Mouse (Mus musculus): ENCODE measurements around the gene Lmnb2. TPM values are rescaled to one million over a fixed set of nuclear protein-coding genes. Genes with fewer than 3 reads are reported as not detected.

Lmnb2 gene
- total and polyA plus RNA-seq, 3 experiments, result 3.6 to 5.4 (median 5.4) TPM

- peak in 1 of 2 experiments; percentile 62 for DNase-seq
- no peak overlapping the region for H3K27ac ChIP-seq
These were observed 19.6 kb upstream of the Lmnb2 start for GRCm38 (mm10) chr10:80937646-80938045.

DNA sequence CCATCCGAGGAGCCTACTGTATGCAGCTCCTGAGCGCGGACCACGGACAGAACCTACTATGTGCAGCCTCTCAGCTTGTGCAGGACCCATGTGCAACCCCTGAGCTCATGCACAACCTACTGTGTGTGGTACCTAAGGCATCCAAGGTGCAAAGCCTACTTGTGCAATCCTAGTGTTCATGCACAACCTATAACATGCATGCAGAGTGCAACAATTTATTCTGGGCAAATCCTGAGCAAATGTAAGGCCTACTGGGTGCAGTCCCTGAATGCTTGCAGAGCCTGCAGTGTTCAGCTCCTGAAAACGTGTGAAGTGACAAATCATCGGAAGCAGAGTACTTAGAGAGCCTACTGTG lies 18.7 kb upstream of the Lmnb2 start:
- WGBS, result 14% methylated on average over 6 of the region's 6 CpGs
- DNase-seq, result no peak
- Histone ChIP-seq H3K79me2 (replicated peaks; ENCODE audit: control insufficient read depth, insufficient read depth, low read length) (no peaks in the 10 kb centered on the region), H3K27ac (no peak overlapping the region), H3K4me1 (ENCODE audit: control insufficient read depth, insufficient read depth, low read length) (peaks cover 34% of the 10 kb centered on the region), H3K9ac (ENCODE audit: low read depth, low read length) (no peak overlapping the region; the same call in 1 of the 2 replicates), H3K36me3 (ENCODE audit: control insufficient read depth, insufficient read depth, low read length) (no peaks in the 10 kb centered on the region), H3K4me3 (peak overlapping the region; percentile 51; the same call in 1 of the 2 replicates), H3K27me3 (ENCODE audit: control insufficient read depth, insufficient read depth, low read length) (no peaks in the 10 kb centered on the region)
- intact Hi-C loops (cut with DNase I), result no loop called here
- TF ChIP-seq POLR2A (IDR thresholded peaks at IDR 0.05; ENCODE audit: insufficient read depth, low read depth, low read length) (no peak), CTCF (IDR thresholded peaks at IDR 0.05) (no peak)

More at GRCm38 (mm10) chr10:80937646-80938045, 19.6 kb upstream of the Lmnb2 start:
- no peaks in the 10 kb centered on the region for H3K79me2 ChIP-seq (replicated peaks; ENCODE audit: control insufficient read depth, insufficient read depth, low read length)
- no peaks in the 10 kb centered on the region for H3K36me3 ChIP-seq (ENCODE audit: control insufficient read depth, insufficient read depth, low read length)
- no peak overlapping the region for H3K9ac ChIP-seq (ENCODE audit: low read depth, low read length)
- 23% methylated on average over 8 of the region's 8 CpGs for WGBS
- TF ChIP-seq CTCF (IDR thresholded peaks at IDR 0.05) (no peak), EP300 (IDR thresholded peaks at IDR 0.05; ENCODE audit: insufficient read depth, low read depth, low read length) (0 out of 2 replicates have a peak, but pooled peaks have one; percentile 24), POLR2A (IDR thresholded peaks at IDR 0.05; ENCODE audit: insufficient read depth, low read depth, low read length) (no peak)
- peaks cover 36% of the 10 kb centered on the region for H3K4me1 ChIP-seq (ENCODE audit: control insufficient read depth, insufficient read depth, low read length)
- intact Hi-C loops (cut with DNase I), result no loop called here
- no peaks in the 10 kb centered on the region for H3K27me3 ChIP-seq (ENCODE audit: control insufficient read depth, insufficient read depth, low read length)
- H3K4me3 ChIP-seq, result no peak overlapping the region

DNA sequence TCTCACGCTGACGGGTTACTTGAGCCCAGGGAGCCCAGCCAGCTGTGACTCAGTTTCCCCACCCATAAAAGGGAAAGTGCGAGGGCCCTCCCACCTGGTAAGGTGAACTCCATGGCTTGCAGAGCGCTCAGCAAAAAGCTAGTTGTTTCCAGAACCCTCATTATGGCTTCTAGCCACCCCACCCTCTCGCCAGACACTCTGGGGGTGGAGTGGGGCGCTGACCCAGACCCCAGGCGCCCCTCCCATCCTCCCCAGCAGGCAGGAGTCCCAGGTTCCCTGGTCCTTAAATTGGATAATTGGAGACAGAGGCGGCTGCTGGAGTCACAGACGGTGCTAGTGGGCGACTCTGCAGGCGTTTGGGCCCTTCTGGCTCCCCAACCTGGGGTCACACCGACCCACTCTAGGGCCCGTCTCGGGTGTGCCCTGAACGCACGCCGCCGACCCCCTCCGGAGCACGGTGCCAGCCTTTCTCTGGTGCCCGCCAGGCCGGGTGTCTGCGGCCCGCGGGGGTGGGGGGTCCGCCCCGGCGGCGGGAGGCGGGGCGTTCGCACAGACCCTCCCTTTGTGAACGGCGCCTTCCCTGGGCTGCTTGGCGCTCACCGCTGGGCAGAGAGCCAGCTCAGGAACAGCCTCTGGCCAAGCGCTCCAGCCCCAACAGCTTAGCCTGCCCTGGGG lies 18.2 kb upstream of the Lmnb2 start:
- no peaks in the 10 kb centered on the region for H3K36me3 ChIP-seq (ENCODE audit: control insufficient read depth, insufficient read depth, low read length)
- no peaks in the 10 kb centered on the region for H3K27me3 ChIP-seq (ENCODE audit: control insufficient read depth, insufficient read depth, low read length)
- peak overlapping the region; percentile 65 for H3K27ac ChIP-seq
- peaks cover 32% of the 10 kb centered on the region for H3K4me1 ChIP-seq (ENCODE audit: control insufficient read depth, insufficient read depth, low read length)
- H3K9ac ChIP-seq (ENCODE audit: low read depth, low read length), result peak overlapping the region; percentile 59
- H3K4me3 ChIP-seq, result peak overlapping the region; percentile 51
- peak; percentile 82 to 85 for DNase-seq
- WGBS, result 3% methylated on average over 37 of the region's 37 CpGs
- intact Hi-C loops (cut with DNase I), result no loop called here
- H3K79me2 ChIP-seq (replicated peaks; ENCODE audit: control insufficient read depth, insufficient read depth, low read length), result no peaks in the 10 kb centered on the region
- TF ChIP-seq POLR2A (IDR thresholded peaks at IDR 0.05; ENCODE audit: insufficient read depth, low read depth, low read length), result no peak
- TF ChIP-seq CTCF (IDR thresholded peaks at IDR 0.05), result no peak
- TF ChIP-seq EP300 (IDR thresholded peaks at IDR 0.05; ENCODE audit: insufficient read depth, low read depth, low read length), result no peak

DNA sequence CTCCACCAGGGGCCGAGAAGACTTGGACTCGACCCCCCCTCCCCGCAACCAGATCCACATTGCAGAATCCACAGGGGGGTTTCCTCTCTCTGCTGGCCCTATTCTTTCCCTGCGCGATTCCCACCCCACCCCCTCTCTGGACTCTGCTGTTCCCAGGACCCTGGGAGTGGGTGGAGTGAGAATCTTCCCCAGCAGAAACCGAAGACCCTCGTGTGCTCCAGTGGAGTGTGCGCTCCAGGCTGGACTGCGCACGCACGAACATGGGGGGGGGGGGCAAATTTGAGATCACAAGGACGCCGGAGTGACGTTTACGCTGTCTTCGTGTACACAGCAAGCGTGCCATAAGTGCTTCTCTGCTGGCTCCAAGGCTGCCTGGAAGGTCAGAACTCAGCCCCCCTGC lies 17.7 kb upstream of the Lmnb2 start:
- intact Hi-C loops (cut with DNase I), result no loop called here
- H3K9ac ChIP-seq (ENCODE audit: low read depth, low read length), result no peak overlapping the region
- TF ChIP-seq POLR2A (IDR thresholded peaks at IDR 0.05; ENCODE audit: insufficient read depth, low read depth, low read length) (no peak), CTCF (IDR thresholded peaks at IDR 0.05) (no peak), EP300 (IDR thresholded peaks at IDR 0.05; ENCODE audit: insufficient read depth, low read depth, low read length) (no peak)
- WGBS, result 18% methylated on average over 16 of the region's 17 CpGs
- no peak for DNase-seq
- no peaks in the 10 kb centered on the region for H3K36me3 ChIP-seq (ENCODE audit: control insufficient read depth, insufficient read depth, low read length)
- peaks cover 31% of the 10 kb centered on the region for H3K4me1 ChIP-seq (ENCODE audit: control insufficient read depth, insufficient read depth, low read length)
- no peaks in the 10 kb centered on the region for H3K27me3 ChIP-seq (ENCODE audit: control insufficient read depth, insufficient read depth, low read length)
- H3K79me2 ChIP-seq (replicated peaks; ENCODE audit: control insufficient read depth, insufficient read depth, low read length), result no peaks in the 10 kb centered on the region
- no peak overlapping the region; the same call in 1 of the 2 replicates for H3K27ac ChIP-seq
- H3K4me3 ChIP-seq, result no peak overlapping the region

DNA sequence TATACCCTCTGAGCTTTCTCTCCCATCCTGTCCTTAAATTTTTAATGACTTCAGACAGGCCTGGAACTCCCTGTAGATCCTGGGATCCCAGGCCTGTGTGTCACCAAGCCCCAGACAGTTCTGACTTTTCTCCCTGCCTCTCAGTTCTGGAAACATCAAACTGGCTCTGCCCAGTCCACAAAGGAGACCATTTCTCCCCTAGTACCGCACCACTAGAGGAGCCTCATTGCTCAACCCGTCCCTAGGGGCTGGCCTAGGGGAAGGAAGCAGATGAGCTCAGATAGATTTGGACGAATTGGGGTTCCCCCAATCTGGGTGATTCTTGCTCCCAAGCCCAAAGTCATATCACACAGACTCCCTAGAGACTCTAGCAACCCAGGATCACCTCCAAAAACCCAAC lies 17.2 kb upstream of the Lmnb2 start:
- no peaks in the 10 kb centered on the region for H3K79me2 ChIP-seq (replicated peaks; ENCODE audit: control insufficient read depth, insufficient read depth, low read length)
- TF ChIP-seq CTCF (IDR thresholded peaks at IDR 0.05) (peak; percentile 23), POLR2A (IDR thresholded peaks at IDR 0.05; ENCODE audit: insufficient read depth, low read depth, low read length) (no peak)
- H3K27me3 ChIP-seq (ENCODE audit: control insufficient read depth, insufficient read depth, low read length), result no peaks in the 10 kb centered on the region; the same call in 1 of the 2 replicates
- no peak overlapping the region for H3K9ac ChIP-seq (ENCODE audit: low read depth, low read length)
- 28% methylated on average over 3 of the region's 3 CpGs for WGBS
- H3K36me3 ChIP-seq (ENCODE audit: control insufficient read depth, insufficient read depth, low read length), result no peaks in the 10 kb centered on the region
- peaks cover 27% of the 10 kb centered on the region for H3K4me1 ChIP-seq (ENCODE audit: control insufficient read depth, insufficient read depth, low read length)
- DNase-seq, result peak in 1 of 2 experiments; percentile 42
- intact Hi-C loops (cut with DNase I), result no loop called here
- no peak overlapping the region for H3K4me3 ChIP-seq
- H3K27ac ChIP-seq, result no peak overlapping the region

DNA sequence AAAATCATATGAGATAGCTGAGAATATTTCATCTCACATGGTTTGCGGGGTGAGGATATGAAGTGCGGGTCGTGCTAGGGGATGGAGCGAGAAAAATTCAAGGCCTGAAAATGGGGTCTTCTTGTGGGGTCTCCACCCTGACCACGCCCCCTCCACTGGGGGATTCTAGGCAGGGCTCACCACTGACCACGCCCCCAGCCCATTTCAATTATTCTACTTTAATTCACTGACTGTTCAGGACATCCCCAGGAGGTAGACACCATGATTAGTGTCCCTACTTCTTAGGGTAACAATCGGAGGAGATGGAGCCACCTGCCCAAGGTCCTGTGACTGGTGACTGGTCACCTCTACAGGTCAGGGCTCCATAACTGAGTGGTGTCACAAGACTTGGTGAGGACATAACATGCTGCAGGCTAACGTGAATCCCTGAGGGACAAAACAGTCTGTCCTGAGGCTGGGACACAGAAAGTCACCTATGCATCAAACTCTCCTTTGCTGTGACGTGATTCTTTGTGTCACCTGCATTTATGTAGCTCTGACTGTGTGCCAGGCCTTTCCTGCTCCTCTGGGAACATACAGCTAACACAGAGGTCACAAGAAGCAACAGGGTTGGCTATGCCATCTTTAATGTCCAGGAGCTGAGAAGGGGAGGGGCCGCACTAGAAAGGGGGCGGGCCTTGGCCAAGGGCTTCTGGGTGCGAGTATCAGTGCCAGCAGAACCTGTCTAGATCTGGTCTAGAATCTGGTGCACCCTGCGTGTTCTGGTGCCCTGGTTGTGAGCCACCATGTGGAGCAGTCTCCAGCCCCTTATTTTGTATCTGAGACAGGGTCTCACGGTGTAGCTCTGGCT lies 16.3 kb upstream of the Lmnb2 start:
- no peak overlapping the region for H3K27ac ChIP-seq
- intact Hi-C loops (cut with DNase I), result no loop called here

More for the DNA sequence above, 16.3 kb upstream of the Lmnb2 start:
- WGBS, result 63% methylated on average over 14 of the region's 14 CpGs
- TF ChIP-seq EP300 (IDR thresholded peaks at IDR 0.05; ENCODE audit: insufficient read depth, low read depth, low read length) (no peak), CTCF (IDR thresholded peaks at IDR 0.05) (no peak), POLR2A (IDR thresholded peaks at IDR 0.05; ENCODE audit: insufficient read depth, low read depth, low read length) (no peak)
- Histone ChIP-seq H3K27me3 (ENCODE audit: control insufficient read depth, insufficient read depth, low read length) (no peaks in the 10 kb centered on the region; the same call in 1 of the 2 replicates), H3K9ac (ENCODE audit: low read depth, low read length) (no peak overlapping the region), H3K79me2 (replicated peaks; ENCODE audit: control insufficient read depth, insufficient read depth, low read length) (no peaks in the 10 kb centered on the region), H3K36me3 (ENCODE audit: control insufficient read depth, insufficient read depth, low read length) (no peaks in the 10 kb centered on the region), H3K4me1 (ENCODE audit: control insufficient read depth, insufficient read depth, low read length) (peaks cover 22% of the 10 kb centered on the region), H3K4me3 (no peak overlapping the region)
- no peak for DNase-seq
